In genomic region chr1:136232986-136233790, GRCm38 (mm10) we compare ENCODE assay signal across 9 mouse cellular contexts. TPM values are rescaled to one million over a fixed set of nuclear protein-coding genes. Genes with fewer than 3 reads are reported as not detected.
A peak's percentile ranks its signal among the peaks of the same experiment; 100 is the strongest.
DNase-seq lines count a peak whose midpoint lies in the region; ATAC-seq lines count a peak whose summit lies in the region.
"Had no signal": no experiment of that assay in that cellular context is flagged by ENCODE, and none has a peak within 500 bp of the region (broad histone marks: within the 10 kb centered on the region; RNA-seq: fewer than 3 reads in every experiment).

No protein-coding gene starts in this region.

- no peaks in the 10 kb centered on the region for H3K36me3 ChIP-seq in heart, embryonic 11.5 days (ENCODE audit: control insufficient read depth, insufficient read depth, low read length)
- 0 out of 2 replicates have a peak, but pooled peaks cover 3% of the 10 kb centered on the region for H3K36me3 ChIP-seq in hindbrain, embryonic 10.5 days
- H3K36me3 ChIP-seq in midbrain, embryonic 13.5 days = no peaks in the 10 kb centered on the region

- peak overlapping the region; percentile 58; the same call in 1 of the 2 replicates for H3K9ac ChIP-seq in heart, embryonic 11.5 days (ENCODE audit: low read depth, low read length)
- H3K9ac ChIP-seq in midbrain, embryonic 13.5 days (replicated peaks) = peak overlapping the region; percentile 67

- peaks cover 42% of the 10 kb centered on the region for H3K27me3 ChIP-seq in heart, embryonic 11.5 days (ENCODE audit: control insufficient read depth, insufficient read depth, low read length)
- H3K27me3 ChIP-seq in hindbrain, embryonic 10.5 days (ENCODE audit: insufficient read depth, poor library complexity, severe bottlenecking) = peaks cover 5% of the 10 kb centered on the region; the same call in 1 of the 2 replicates
- H3K27me3 ChIP-seq in midbrain, embryonic 13.5 days = peaks cover 35% of the 10 kb centered on the region

- H3K9me3 ChIP-seq in heart, embryonic 11.5 days (replicated peaks; ENCODE audit: control insufficient read depth, low read length) = no peaks in the 10 kb centered on the region
- no peaks in the 10 kb centered on the region for H3K9me3 ChIP-seq in hindbrain, embryonic 10.5 days
- H3K9me3 ChIP-seq in midbrain, embryonic 13.5 days = no peaks in the 10 kb centered on the region

- H3K27ac ChIP-seq in heart, embryonic 11.5 days (ENCODE audit: low read depth, low read length) = no peak overlapping the region
- H3K27ac ChIP-seq in hindbrain, embryonic 10.5 days = peak overlapping the region; percentile 97
- peak overlapping the region; percentile 22; the same call in 1 of the 2 replicates for H3K27ac ChIP-seq in midbrain, embryonic 13.5 days

- peaks cover 18% of the 10 kb centered on the region for H3K4me1 ChIP-seq in heart, embryonic 11.5 days (ENCODE audit: control insufficient read depth, insufficient read depth, low read length)
- H3K4me1 ChIP-seq in hindbrain, embryonic 10.5 days (replicated peaks) = peaks cover 67% of the 10 kb centered on the region
- peaks cover 67% of the 10 kb centered on the region for H3K4me1 ChIP-seq in midbrain, embryonic 13.5 days (replicated peaks)

- no peak for DNase-seq in heart, adult 9 months (ENCODE audit: low spot score in 2 of 2)
- peak; percentile 43 for DNase-seq in ES-CJ7 (ENCODE audit: low read depth, low spot score)
- no peak for DNase-seq in hindbrain, embryonic 10.5 days (ENCODE audit: low spot score)
- DNase-seq in gastrocnemius, postnatal 4 days (ENCODE audit: low spot score in 2 of 2) = no peak
- no peak for DNase-seq in right cerebral cortex, adult 2 months (ENCODE audit: low spot score in 2 of 2)
- DNase-seq in left cerebral cortex, postnatal 36 days (ENCODE audit: low spot score in 2 of 2) = no peak

- peak overlapping the region; percentile 87 for H3K4me2 ChIP-seq in heart, embryonic 11.5 days
- peak overlapping the region; percentile 75 for H3K4me2 ChIP-seq in midbrain, embryonic 13.5 days (replicated peaks)

- no peak for ATAC-seq in heart, embryonic 11.5 days (replicated peaks; ENCODE audit: insufficient number of reproducible peaks, low FRiP score, low TSS enrichment)
- ATAC-seq in midbrain, embryonic 13.5 days = no peak

- peak overlapping the region; percentile 56 for H3K4me3 ChIP-seq in heart, embryonic 11.5 days (ENCODE audit: low read depth, low read length)
- peak overlapping the region; percentile 79 for H3K4me3 ChIP-seq in hindbrain, embryonic 10.5 days
- H3K4me3 ChIP-seq in midbrain, embryonic 13.5 days (replicated peaks) = peak overlapping the region; percentile 56

- intact Hi-C loops in left cerebral cortex, postnatal 36 days (cut with DNase I) = no loop called here

- whole genome bisulfite sequencing in heart, embryonic 11.5 days (ENCODE audit: insufficient replicate concordance) = 1% methylated on average over 23 of the region's 23 CpGs
- under 1% methylated on average over 23 of the region's 23 CpGs for WGBS in hindbrain, embryonic 10.5 days
- 1% methylated on average over 23 of the region's 23 CpGs for WGBS in midbrain, embryonic 13.5 days

RNA-seq across cellular contexts. Expression of gene Inava, which starts 0.9 kb away (rescaled TPM):
- polyA plus RNA-seq in heart, embryonic 11.5 days (2014; fragmentation: Nextera tagmentation; extraction: Ambion mirVana) = 2.0 and 2.1 TPM in 2 replicates
- 19.8 and 25.6 TPM in 2 replicates for polyA plus RNA-seq in hindbrain, embryonic 10.5 days (2016; fragmentation: Nextera tagmentation; extraction: Ambion mirVana)
- polyA plus RNA-seq in midbrain, embryonic 13.5 days (2015; fragmentation: Nextera tagmentation; extraction: Ambion mirVana) = 4.7 and 6.2 TPM in 2 replicates
- total RNA-seq in gastrocnemius, postnatal 4 days (2021) = under 1 TPM; 0.22 to 0.29 TPM
- total RNA-seq in left cerebral cortex, postnatal 36 days (2021) = 1 to 10 TPM; 2.5 to 3.3 TPM

RNA-seq across cellular contexts. Expression of gene Mroh3, which starts 20.6 kb away (rescaled TPM):
- polyA plus RNA-seq in heart, embryonic 11.5 days (2014; fragmentation: Nextera tagmentation; extraction: Ambion mirVana) = not detected in 2 replicates
- 0.40 and 0.47 TPM in 2 replicates for polyA plus RNA-seq in hindbrain, embryonic 10.5 days (2016; fragmentation: Nextera tagmentation; extraction: Ambion mirVana)
- polyA plus RNA-seq in midbrain, embryonic 13.5 days (2015; fragmentation: Nextera tagmentation; extraction: Ambion mirVana) = 0.17 and 0.22 TPM in 2 replicates
- not detected for total RNA-seq in gastrocnemius, postnatal 4 days (2021)
- total RNA-seq in left cerebral cortex, postnatal 36 days (2021) = 1 to 10 TPM in 1 of 2 experiments, under 1 TPM in 1; 0.54 to 1.2 TPM

RNA-seq across cellular contexts. Expression of gene Gpr25, which starts 27.5 kb away (rescaled TPM):
- not detected in 2 replicates for polyA plus RNA-seq in heart, embryonic 11.5 days (2014; fragmentation: Nextera tagmentation; extraction: Ambion mirVana)
- not detected in 2 replicates for polyA plus RNA-seq in hindbrain, embryonic 10.5 days (2016; fragmentation: Nextera tagmentation; extraction: Ambion mirVana)
- polyA plus RNA-seq in midbrain, embryonic 13.5 days (2015; fragmentation: Nextera tagmentation; extraction: Ambion mirVana) = 0.24 TPM in 1 of 2 replicates, not detected in the other
- total RNA-seq in gastrocnemius, postnatal 4 days (2021) = not detected
- total RNA-seq in left cerebral cortex, postnatal 36 days (2021) = 1 to 10 TPM; 5.5 to 7.7 TPM
- polyA plus RNA-seq: gonadal fat pad, adult 2 months had no signal
